Mouse (Mus musculus): Measurements from ENCODE around the gene Lrp4.
A peak's percentile ranks its signal among the peaks of the same experiment; 100 is the strongest.

The Lrp4 gene

DNA sequence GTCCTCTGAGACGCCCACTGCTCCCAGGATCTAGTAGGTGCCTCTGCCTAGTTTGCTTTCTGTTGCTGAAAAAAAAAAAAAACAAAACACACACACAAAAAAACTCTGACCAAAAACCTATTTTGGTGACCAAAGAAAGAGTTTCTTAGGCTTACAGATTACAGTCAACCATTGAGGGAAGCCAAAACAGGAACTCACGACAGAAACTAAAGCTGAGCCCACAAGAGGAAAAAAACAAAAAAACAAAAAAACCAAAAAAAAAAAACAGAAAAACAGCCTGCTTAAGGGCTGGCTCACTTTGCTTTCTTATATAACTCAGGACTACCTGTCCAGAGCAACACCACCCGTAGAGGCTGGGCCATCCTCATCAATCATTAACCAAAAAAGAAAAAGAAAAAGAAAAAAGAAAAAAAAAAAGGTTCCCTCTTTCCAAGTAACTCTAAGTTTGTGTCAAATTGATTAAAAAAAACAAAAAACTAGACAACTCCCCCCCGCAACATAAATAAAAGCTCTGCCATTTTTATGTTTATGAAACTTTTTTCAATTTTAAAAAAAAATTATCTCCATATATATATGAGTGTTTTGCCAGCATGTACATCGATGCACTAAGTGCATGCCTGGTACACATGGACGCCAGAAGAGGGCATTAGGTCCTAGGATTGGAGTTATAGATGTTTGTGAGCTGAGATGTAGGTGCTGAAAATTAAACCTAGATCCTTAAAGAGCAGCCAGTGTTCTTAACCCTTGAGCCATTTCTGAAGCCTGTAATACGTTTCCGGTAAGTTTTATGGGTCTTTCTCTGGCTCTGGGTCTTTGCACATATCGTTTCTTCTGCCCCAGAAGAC is 3.9 kb upstream of the Lrp4 start:
- DNase-seq (ENCODE audit: low read depth) = no peak

DNA sequence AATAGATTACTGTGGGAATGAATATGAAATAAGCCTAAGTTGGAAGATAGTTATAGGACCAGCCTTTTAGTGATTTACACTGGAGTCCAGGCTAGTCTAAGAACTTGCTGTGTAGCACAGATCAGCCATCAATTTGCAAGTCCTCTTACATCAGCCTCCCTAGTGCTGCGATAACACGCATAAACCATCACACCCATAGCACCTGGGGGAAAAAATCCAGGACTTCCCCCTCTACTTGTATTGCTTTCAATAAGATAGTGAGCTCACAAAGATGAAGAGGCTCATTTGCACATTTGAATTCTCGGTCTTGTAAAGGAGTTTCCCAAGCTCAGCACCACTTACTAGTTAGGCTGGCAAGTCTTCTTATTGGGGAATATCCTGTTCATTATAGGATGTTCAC is 2.9 kb upstream of the Lrp4 start:
- no peak for DNase-seq (ENCODE audit: low read depth)

DNA sequence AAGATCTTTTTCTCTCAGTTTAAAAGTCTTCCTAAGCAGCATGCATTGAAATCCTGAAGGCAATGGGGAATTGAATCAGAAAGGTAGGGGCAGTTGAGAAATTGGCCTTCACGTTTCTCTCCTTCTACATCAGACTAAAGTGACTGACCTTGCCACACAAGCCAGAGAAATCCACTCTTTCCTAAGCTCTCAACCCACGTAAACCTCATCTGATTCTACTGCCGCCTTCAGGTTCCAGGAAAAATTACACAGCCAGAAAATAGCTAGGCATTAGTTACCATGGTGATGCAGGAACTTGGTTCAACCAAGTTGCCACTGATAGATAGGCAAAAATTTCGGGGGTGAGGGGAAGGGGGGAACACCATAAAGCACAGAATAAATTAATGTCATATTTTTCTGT is 1.5 kb upstream of the Lrp4 start:
- DNase-seq (ENCODE audit: low read depth) = peak; percentile 47

DNA sequence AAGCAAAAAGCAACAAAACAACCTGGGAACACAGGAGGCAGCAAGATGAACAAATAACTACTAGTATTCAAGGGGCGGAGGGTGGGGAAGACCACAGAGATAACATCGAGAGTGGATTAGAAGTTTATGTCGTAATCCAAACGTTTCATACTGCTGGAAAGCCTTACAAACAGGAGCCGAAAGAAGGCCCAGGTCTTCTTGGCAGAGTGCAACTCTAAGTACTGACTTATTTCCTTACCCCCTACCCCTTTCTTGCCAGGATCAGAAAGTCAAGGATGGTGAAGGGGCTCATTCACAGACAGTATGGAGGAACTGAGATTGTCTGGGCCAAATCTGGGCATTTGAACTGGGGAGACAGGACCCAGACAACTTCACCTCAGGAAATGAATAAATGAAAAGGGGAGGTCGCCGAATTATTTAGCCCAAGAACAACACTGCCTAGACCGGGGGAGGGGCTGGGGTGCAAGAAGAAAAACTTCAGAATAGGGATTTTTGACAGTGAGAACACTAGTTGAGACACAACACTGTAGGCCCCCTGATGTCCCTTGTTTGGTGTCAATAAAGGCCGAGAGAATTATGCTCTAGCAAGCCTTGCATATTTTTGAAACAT is 715 bp upstream of the Lrp4 start:
- DNase-seq (ENCODE audit: low read depth) = no peak

DNA sequence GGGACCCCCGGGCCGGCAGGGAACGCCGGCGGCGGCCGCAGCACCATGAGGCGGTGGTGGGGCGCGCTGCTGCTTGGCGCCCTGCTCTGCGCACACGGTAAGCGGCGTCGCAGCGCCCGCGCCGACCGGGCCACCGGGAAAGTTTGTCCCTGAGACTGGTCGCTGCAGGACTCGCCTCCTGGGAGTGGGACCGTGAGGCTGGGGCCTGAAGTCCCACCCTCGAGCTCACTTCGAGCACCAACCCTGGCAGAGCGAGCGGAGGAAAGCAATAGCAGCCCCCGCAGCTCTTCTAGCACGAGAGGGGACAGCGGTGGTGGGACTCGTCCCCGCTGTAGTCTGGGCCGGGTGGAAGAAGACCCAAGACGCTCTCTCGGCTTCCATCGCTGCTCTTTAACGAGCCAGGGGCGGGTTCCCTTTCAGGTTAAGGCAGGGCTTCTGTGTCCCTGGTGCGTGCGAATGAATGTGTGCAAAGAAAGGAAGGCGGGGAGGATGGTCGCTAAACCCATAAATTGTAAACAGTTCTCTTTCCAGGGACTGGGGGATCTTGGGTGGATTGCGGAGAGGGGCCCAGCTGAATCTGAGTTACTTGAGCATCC is 443 bp downstream of the Lrp4 start:
- peak; percentile 26 for DNase-seq (ENCODE audit: low read depth)

DNA sequence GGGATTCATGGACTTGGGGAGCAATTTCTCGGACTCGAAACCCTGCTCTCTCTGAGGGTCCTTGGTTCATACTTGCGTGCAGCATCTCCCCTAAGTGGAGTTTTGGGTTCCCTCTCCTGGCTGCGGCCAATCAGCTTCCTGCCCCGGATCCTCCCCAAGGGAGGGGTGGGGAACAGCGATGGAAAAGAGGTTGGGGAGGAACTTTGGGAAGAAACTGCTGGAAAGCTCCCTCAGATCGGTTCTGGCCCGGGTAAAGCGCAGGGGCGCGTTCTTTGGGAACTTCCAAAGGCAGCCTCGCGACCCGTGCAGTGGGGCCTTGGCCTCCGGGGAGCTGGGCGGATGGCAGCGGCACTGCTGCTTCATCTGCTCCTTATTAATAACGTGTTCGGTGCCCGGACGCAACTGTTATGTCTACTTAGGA is 951 bp downstream of the Lrp4 start:
- DNase-seq (ENCODE audit: low read depth) = no peak

DNA sequence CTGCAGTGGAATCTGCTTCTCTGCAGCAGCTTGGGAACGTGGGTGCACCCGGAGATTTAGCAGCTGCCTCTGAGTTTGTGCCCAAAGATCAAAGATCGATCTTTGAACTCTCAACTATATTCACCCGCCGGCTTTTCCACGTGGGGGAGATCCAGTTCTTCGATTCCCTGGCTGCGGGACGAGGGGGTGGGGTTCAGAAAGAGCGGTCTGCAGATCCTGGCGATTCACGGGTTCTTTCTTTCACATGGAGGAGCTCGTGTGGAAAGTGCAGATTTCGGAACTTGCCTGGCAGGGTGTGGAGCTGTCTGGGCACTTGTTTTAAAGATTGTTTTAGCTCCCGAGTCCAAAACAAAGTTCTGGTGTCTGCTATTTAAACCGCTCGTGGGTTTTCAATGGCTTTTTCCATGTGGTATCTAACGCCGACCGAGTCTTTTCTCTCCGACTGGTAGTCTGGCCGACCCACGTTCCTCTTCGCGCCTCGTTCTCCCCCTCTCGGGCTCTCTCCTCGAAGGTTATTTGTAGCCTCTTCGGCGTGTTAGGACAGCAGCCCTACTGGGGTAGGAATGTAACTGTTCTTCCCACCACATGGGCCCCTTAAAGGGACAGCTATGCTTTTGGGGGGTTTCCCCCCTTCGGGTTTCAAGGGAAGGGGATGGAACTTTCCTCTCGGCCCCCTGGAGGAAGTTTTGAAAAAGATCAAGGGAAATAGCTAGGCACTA is 1.5 kb downstream of the Lrp4 start:
- peak; percentile 21 for DNase-seq (ENCODE audit: low read depth)

DNA sequence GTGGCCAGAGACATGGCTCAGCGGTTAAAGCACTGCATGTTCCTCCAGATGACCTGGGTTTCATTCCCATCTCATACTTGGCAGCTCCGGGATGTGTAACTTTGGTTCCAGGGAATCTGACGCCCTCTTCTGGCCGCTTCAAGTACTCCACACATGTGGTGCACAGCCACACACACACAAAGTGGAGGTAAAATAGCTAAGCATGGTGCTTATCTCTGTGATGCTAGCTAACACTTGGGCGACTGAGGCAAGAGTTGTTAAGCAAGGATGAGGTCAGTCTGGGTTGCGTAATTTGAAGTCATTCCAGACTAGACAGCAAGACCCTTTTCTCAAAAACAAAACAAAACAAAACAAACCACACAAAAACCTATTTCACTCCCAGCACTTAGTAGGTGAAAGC is 2.8 kb downstream of the Lrp4 start:
- DNase-seq (ENCODE audit: low read depth) = no peak

DNA sequence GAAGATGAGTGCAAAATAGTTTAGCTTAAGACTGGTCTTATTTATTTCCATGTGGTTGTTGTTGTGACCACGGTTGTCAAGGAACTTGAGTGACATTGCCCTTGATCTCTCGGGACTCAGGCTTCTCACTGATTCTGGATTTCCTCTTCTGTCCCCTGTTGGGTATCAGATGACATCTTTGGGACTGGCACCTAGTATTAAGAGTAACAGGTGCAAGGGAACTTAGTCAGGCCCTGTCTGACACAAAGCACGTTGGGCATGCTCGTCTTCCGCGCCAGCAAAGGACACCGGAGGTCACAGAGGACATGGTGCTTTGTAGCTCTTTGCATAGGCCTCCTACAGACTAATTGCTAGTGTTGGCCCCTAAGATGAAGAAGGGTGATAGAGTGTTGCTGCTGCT is 3.5 kb downstream of the Lrp4 start:
- no peak for DNase-seq (ENCODE audit: low read depth)

DNA sequence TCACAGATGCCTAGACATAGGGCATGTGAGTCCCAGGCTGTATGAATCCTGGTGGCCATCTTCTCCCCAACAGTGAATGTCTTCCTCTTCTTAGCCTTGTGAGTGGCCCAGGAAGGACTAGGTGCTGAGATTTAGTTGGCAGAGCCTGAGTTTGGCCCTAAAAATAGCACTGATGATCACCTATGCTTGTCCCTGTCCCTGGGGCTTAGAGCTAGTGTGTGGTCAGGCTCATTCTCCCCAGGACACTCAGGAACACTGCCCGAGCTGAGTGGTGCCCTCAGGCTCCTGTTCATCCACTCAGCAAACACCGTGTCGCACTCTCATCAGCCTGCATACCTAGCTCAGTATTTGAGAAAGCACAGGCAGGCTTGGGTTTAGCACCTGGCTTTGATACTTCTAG is 4.0 kb downstream of the Lrp4 start:
- no peak for DNase-seq (ENCODE audit: low read depth)

DNA sequence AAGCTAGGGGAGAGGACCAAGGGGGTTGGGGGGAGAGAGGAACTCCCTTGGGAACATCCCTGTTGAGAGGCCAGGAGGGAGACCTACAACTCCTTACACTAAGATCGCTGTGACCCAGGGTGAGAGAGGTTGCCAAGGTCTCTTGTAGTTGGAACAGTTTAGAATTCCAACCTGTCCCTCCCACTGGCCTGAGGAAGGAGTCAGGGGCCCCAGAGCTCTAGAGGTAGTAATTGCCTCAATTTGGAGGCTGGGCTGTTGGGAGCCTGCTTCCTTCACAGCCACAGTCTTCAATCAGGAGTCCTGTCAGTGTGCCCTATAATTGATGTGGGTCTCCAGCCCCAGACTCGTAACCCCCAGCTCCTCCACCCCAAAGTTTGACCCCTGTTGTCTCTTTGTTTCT is 4.9 kb downstream of the Lrp4 start:
- DNase-seq (ENCODE audit: low read depth) = no peak

DNA sequence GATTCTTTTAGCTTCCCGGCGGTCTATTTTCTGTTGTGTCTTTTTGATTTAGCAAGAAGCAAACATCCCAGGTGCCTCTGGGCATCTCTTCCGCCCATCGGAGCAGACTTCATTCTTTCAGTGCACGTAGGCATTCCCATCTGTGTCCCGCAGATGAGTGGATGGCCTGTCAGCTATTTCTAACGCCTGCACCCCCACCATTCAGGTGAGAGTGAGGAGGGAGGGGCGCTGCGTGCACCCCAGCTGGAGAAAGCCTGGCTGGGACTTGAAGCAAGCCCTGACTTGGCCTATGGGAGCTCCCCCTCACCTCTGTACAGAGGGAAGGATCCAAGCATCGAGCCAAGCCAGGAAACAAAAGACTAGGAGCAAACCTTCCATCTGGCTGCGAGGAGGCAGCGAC is 5.4 kb downstream of the Lrp4 start:
- DNase-seq (ENCODE audit: low read depth) = no peak

DNA sequence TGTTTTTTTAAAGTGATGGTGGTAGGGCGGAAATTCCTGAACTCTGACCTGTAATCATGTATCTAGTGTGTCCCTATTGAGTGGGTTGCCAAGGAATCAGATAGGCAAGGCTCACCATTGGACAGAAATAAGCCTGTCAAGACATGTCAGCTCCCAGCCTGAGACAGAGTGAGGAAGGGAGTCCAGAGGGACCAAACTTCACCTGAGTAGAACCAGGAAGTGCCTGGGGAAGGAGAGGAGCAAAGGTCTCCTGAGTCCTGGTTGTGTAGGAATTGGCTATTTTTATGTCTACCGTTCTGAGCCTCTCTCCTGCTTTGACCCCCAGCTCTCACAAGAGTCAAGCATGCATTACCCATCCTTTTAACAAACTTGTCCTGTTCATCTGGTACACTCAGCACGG is 8.6 kb downstream of the Lrp4 start:
- no peak for DNase-seq (ENCODE audit: low read depth)

DNA sequence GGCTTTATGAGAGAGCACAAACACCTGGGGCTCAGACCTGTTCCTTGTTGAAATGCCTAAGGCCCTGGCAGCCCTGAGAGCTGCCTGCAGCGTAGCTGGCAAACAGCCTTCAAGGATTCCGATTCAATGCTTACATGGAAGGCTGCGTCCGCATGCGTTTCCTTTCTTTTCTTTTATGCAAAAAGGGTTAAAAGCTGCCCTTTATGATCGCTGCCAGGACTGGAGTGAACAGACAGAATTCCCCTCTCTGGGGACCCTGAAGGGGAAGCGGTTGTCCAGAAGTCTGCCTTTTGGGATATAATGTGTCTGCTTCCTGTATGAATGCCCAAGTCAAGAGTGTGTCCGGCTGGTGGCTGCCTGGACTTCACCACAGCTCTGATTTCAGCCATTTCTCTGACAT is 10.3 kb downstream of the Lrp4 start:
- no peak for DNase-seq (ENCODE audit: low read depth)

DNA sequence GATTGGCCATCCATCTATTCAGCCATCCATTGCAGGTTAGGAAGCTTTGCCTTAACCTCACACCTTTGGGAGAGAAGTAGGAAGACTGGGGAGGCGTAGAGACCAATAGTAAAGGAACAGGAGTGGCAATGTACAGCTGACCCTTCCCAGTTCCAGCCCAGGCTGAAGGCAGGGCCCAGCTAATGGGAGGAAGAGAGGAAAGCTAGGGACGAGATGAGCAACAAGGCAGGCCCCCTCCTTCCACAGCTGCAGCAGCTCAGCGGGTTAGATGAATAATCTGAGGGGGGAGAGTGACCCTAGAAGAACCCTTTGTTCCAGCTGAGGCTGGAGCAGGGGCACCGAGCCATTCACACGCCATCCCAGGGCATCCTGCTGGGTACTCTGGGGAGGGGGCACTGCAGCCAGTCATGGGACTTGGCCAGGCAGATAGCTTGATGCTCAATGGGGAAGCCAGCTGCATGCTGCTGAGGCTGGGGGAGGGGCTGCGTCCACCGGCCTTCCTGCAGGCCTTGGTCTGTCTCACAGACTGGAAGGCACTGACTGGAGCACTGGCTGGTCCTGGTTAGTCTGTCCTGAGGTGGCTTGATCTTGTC is 12.8 kb downstream of the Lrp4 start:
- no peak for DNase-seq (ENCODE audit: low read depth)

DNA sequence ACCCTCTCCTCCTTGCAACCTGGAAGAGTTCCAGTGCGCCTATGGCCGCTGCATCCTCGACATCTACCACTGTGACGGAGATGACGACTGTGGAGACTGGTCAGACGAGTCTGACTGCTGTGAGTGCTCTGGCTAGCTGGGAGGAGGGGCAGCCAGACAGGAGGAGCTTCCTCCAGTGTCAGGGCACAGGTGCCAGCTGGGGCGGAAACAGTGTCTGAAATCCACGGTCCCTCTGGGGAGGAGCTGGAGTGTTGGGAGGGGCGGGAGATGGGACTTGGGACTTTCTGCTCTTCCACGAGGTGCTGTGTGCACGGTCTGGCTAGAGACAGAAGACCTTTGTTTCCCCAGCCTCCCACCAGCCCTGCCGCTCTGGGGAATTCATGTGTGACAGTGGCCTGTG is 17.0 kb downstream of the Lrp4 start:
- DNase-seq (ENCODE audit: low read depth) = no peak

DNA sequence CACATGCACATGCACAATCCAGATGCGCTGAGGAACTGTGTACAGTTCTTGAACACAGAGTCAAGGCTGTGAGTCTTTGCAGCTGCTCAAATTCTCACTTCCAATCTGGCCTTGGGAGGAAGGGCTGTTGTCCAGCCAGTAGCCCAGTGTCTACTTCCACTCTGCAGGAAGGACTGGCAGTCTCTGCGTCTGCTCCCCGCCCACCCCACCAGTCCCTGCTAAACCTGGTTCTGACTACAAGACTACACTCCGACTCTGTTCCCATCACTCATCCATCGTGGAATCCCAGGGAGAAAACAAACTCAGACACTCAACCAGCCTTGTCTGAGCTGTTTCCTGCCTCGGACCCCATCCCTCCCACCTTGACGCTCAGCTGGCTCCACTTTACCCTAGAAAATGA is 18.5 kb downstream of the Lrp4 start:
- no peak for DNase-seq (ENCODE audit: low read depth)

DNA sequence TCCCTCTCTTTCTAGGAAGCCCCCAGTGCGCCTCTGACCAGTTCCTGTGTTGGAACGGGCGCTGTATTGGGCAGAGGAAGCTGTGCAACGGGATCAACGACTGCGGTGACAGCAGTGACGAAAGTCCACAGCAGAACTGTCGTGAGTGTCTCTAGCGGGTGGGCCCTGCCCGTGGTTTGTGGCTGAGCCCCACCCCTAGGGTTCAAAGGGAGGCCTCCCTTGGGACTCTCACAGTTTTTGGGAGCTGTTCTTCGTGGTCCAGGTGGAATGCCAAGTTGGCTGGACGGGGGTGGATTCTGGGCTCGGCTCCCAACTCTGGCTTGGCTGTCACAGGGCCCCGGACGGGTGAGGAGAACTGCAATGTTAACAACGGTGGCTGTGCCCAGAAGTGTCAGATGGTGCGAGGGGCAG is 18.9 kb downstream of the Lrp4 start:
- no peak for DNase-seq (ENCODE audit: low read depth)

DNA sequence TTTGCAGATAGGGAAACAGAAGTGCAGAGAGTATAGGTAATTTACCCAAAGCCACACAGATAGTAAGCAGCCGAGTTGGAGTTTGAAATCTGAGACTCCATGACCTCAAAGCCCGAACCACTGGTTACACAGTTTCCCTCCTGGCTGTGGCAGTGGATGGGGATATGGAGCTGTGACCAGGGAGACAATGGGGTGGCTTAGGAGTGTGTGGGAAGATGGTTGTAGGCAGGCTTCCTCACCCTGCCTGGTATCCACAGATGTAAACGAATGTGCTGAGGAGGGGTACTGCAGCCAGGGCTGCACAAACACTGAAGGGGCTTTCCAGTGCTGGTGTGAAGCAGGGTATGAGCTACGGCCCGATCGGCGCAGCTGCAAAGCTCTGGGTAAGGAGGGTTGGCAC is 19.5 kb downstream of the Lrp4 start:
- DNase-seq (ENCODE audit: low read depth) = no peak

DNA sequence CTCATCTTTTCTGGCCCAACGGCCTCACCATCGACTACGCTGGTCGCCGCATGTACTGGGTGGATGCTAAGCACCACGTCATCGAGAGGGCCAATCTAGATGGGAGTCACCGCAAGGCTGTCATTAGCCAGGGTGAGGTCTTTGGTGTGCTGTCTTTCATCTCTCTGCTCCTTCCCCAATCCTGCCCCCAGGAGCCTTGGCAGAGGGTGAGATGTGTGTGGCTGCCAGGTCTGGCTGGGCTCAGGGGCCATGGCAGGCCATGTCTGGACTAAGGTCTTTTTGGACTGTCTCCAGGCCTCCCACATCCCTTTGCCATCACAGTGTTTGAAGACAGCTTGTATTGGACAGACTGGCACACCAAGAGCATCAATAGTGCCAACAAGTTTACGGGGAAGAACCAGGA is 23.1 kb downstream of the Lrp4 start:
- DNase-seq (ENCODE audit: low read depth) = no peak

DNA sequence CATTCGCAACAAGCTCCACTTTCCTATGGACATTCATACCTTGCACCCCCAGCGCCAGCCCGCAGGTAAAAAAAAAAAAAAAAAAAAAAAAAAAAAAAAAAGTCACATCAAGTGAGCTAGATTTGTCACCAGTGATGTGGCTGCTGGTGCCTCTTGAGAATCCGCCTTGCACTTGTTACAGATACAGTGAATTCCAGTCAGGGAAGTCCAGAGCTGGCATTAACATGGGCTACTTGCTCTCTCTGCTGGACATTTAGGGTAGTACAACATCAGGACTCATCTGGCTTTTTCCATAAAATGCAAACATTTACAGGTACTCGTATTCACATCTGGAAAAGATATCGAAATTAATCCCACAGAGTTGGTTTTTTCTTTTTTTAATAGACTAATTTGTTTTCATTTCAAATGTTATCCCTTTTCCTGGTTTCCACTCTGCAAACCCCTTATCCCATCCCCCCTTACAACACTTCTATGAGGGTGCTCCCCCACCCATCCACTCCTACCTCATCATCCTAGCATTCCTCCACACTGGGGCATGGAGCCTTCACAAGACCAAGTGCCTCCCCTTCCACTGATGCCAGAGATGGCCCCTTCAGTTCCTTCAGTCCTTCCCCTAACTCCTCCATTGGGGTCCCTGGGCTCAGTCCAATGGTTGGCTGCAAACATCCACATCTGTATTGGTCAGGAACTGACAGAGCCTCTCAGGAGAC is 23.6 kb downstream of the Lrp4 start:
- peak; percentile 69 for DNase-seq (ENCODE audit: low read depth)

DNA sequence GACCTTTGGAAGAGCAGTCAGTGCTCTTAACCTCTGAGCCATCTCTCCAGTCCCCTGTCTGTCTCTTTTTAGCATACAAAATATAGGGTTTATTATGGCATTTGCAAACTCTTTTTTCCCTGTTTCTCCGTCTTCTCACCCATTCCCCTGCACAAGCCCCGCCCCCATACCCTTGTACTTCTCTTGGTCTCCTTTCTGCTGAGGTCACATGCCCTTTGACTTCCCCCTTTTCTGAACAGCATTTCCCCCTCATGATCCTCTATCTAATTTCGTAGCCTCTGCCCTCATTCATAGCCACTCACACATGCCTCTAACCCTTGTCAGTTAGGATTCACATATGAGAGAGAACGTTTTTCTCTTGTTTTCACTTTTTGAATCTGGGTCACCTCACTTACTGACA is 27.4 kb downstream of the Lrp4 start:
- no peak for DNase-seq (ENCODE audit: low read depth)
